Mouse (Mus musculus) MEL (cell line): ENCODE measurements around the gene Stk32b. TPM values are rescaled to one million over a fixed set of nuclear protein-coding genes. Genes with fewer than 3 reads are reported as not detected.

Experiments
- DNase-seq: peaks from one replicate; pipeline ENCODE4 v3.0.0; 2011; ENCODE audit warnings: low read depth, low spot score
- H3K27ac ChIP-seq: 2 replicates; pipeline ENCODE4 v1.5.1; 2012; ENCODE audit warnings: low read depth, mild to moderate bottlenecking, control low read depth, low read length, moderate library complexity; ENCODE audit not compliant: control insufficient read depth
- H3K27me3 ChIP-seq, 2 experiments: fragments of 150-350 bp in 1 of 2; sonication (generic) in 1 of 2; 2 replicates each; pipeline ENCODE4 v1.6.1; 2012; ENCODE audit warnings: low read length in 2 of 2, mild to moderate bottlenecking in 2 of 2, improper control_type of control experiment in 1 of 2, moderate library complexity in 1 of 2; ENCODE audit not compliant: insufficient read depth in 2 of 2, control insufficient read depth in 1 of 2
- H3K36me3 ChIP-seq, 2 experiments: 2 replicates each; pipeline ENCODE4 v1.6.1; 2012 to 2014; ENCODE audit warnings: low read length in 2 of 2, improper control_type of control experiment in 1 of 2, inconsistent platforms in 1 of 2, mild to moderate bottlenecking in 1 of 2; ENCODE audit not compliant: insufficient read depth in 2 of 2, control insufficient read depth in 1 of 2
- H3K4me1 ChIP-seq, 2 experiments: fragments of 150-350 bp in 1 of 2; sonication (generic) in 1 of 2; 2 replicates each; pipeline ENCODE4 v1.6.1; 2012; ENCODE audit warnings: low read length in 2 of 2, improper control_type of control experiment in 1 of 2, mild to moderate bottlenecking in 1 of 2; ENCODE audit not compliant: insufficient read depth in 2 of 2, control insufficient read depth in 1 of 2
- H3K4me3 ChIP-seq, 2 experiments: fragments of 150-350 bp in 1 of 2; sonication (generic) in 1 of 2; 2 replicates each; pipeline ENCODE4 v1.5.1; 2012; ENCODE audit warnings: low read depth in 2 of 2, low read length in 2 of 2, mild to moderate bottlenecking in 2 of 2, moderate library complexity in 2 of 2, control low read depth in 1 of 2, improper control_type of control experiment in 1 of 2; ENCODE audit not compliant: control insufficient read depth in 1 of 2, insufficient read depth in 1 of 2
- H3K79me2 ChIP-seq: 2 replicates; pipeline ENCODE4 v1.6.1; 2012; ENCODE audit warnings: mild to moderate bottlenecking, low read length, moderate library complexity; ENCODE audit not compliant: control insufficient read depth, poor library complexity, insufficient read depth
- H3K9ac ChIP-seq: 2 replicates; pipeline ENCODE4 v1.6.1; 2012; ENCODE audit warnings: low read depth, mild to moderate bottlenecking, control low read depth, low read length, moderate library complexity; ENCODE audit not compliant: control insufficient read depth, poor library complexity, severe bottlenecking
- H3K9me3 ChIP-seq: fragments of 150-350 bp; sonication (generic); replicated peaks from 2 replicates; pipeline ENCODE4 v1.6.1; 2012; ENCODE audit warnings: mild to moderate bottlenecking, low read length, improper control_type of control experiment, moderate library complexity; ENCODE audit not compliant: insufficient read depth
- BHLHE40 ChIP-seq: IDR thresholded peaks from 2 replicates; pipeline ENCODE4 v1.6.1; 2012; ENCODE audit warnings: low read depth, mild to moderate bottlenecking, inconsistent platforms, low read length, improper control_type of control experiment, borderline replicate concordance
- CHD1 ChIP-seq: IDR thresholded peaks from 2 replicates; pipeline ENCODE4 v1.6.1; 2012; ENCODE audit warnings: low read depth, mild to moderate bottlenecking, inconsistent platforms, low read length, improper control_type of control experiment
- E2F4 ChIP-seq: IDR thresholded peaks from 2 replicates; pipeline ENCODE4 v1.6.1; 2011; ENCODE audit warnings: low read depth, low read length, improper control_type of control experiment, borderline replicate concordance
- GABPA ChIP-seq: IDR thresholded peaks from 2 replicates; pipeline ENCODE4 v1.6.1; 2012; ENCODE audit warnings: low read depth, mild to moderate bottlenecking, inconsistent platforms, low read length, improper control_type of control experiment, moderate library complexity
- GATA1 ChIP-seq: IDR thresholded peaks from 2 replicates; pipeline ENCODE4 v1.6.1; 2011; ENCODE audit warnings: low read depth, low read length, improper control_type of control experiment
- HCFC1 ChIP-seq: IDR thresholded peaks from 2 replicates; pipeline ENCODE4 v1.6.1; 2012; ENCODE audit warnings: low read depth, mild to moderate bottlenecking, inconsistent platforms, low read length, improper control_type of control experiment, moderate library complexity
- JUND ChIP-seq: IDR thresholded peaks from 2 replicates; pipeline ENCODE4 v1.6.1; 2011; ENCODE audit warnings: low read depth, mild to moderate bottlenecking, improper control_type of control experiment, low read length
- KAT2A ChIP-seq: conservative IDR thresholded peaks from 2 replicates; pipeline ENCODE4 v1.6.1; 2012; ENCODE audit warnings: low read depth, low read length, improper control_type of control experiment, inconsistent platforms
- MAFK ChIP-seq: IDR thresholded peaks from 2 replicates; pipeline ENCODE4 v1.6.1; 2011; ENCODE audit warnings: low read depth, mild to moderate bottlenecking, low read length, improper control_type of control experiment, borderline replicate concordance
- MAZ ChIP-seq: IDR thresholded peaks from 2 replicates; pipeline ENCODE4 v1.6.1; 2012; ENCODE audit warnings: low read depth, mild to moderate bottlenecking, inconsistent platforms, low read length, improper control_type of control experiment
- MEF2A ChIP-seq: IDR thresholded peaks from 2 replicates; pipeline ENCODE4 v1.6.1; 2014; ENCODE audit warnings: low read depth, mild to moderate bottlenecking, inconsistent platforms, low read length, improper control_type of control experiment; ENCODE audit not compliant: poor library complexity, insufficient replicate concordance, severe bottlenecking; ENCODE audit errors: extremely low read depth
- MXI1 ChIP-seq: IDR thresholded peaks from 2 replicates; pipeline ENCODE4 v1.6.1; 2011; ENCODE audit warnings: mild to moderate bottlenecking, low read depth, low read length, improper control_type of control experiment
- MYB ChIP-seq: IDR thresholded peaks from 2 replicates; pipeline ENCODE4 v1.6.1; 2011; ENCODE audit warnings: mild to moderate bottlenecking, low read depth, low read length, improper control_type of control experiment
- MYC ChIP-seq: IDR thresholded peaks from 2 replicates; pipeline ENCODE4 v1.6.1; 2011; ENCODE audit warnings: low read depth, mild to moderate bottlenecking, low read length, improper control_type of control experiment, moderate library complexity
- POLR2A ChIP-seq, 2 experiments: IDR thresholded peaks; 2 replicates each; pipeline ENCODE4 v1.6.1; 2011 to 2012; ENCODE audit warnings: low read length in 2 of 2, mild to moderate bottlenecking in 2 of 2, control low read depth in 1 of 2, improper control_type of control experiment in 1 of 2, low read depth in 1 of 2, moderate library complexity in 1 of 2; ENCODE audit not compliant: control insufficient read depth in 1 of 2, insufficient read depth in 1 of 2, poor library complexity in 1 of 2
- POLR2AphosphoS2 ChIP-seq: IDR thresholded peaks from 2 replicates; pipeline ENCODE4 v1.6.1; 2011; ENCODE audit warnings: low read length, improper control_type of control experiment
- POLR2AphosphoS5 ChIP-seq: IDR thresholded peaks from 2 replicates; pipeline ENCODE4 v1.6.1; 2012; ENCODE audit warnings: low read depth, borderline replicate concordance, mild to moderate bottlenecking, inconsistent platforms, low read length, moderate library complexity, mixed read lengths
- RAD21 ChIP-seq: IDR thresholded peaks from 2 replicates; pipeline ENCODE4 v1.6.1; 2011; ENCODE audit warnings: mild to moderate bottlenecking, low read depth, low read length, improper control_type of control experiment
- RCOR1 ChIP-seq: IDR thresholded peaks from 2 replicates; pipeline ENCODE4 v1.6.1; 2012; ENCODE audit warnings: low read depth, mild to moderate bottlenecking, inconsistent platforms, low read length, improper control_type of control experiment
- TAL1 ChIP-seq: IDR thresholded peaks from 2 replicates; pipeline ENCODE4 v1.6.1; 2012; ENCODE audit warnings: mild to moderate bottlenecking, inconsistent platforms, low read length, moderate library complexity, mixed read lengths
- TCF12 ChIP-seq: IDR thresholded peaks from 2 replicates; pipeline ENCODE4 v1.6.1; 2014; ENCODE audit warnings: low read depth, mild to moderate bottlenecking, inconsistent platforms, low read length, improper control_type of control experiment, moderate library complexity
- UBTF ChIP-seq: IDR thresholded peaks from 2 replicates; pipeline ENCODE4 v1.6.1; 2012; ENCODE audit warnings: low read depth, mild to moderate bottlenecking, inconsistent platforms, low read length, improper control_type of control experiment, moderate library complexity, borderline replicate concordance; ENCODE audit not compliant: insufficient read depth
- USF1 ChIP-seq: IDR thresholded peaks from 2 replicates; pipeline ENCODE4 v1.6.1; 2014; ENCODE audit warnings: low read depth, mild to moderate bottlenecking, inconsistent platforms, low read length, improper control_type of control experiment, moderate library complexity
- ZC3H11A ChIP-seq: IDR thresholded peaks from 2 replicates; pipeline ENCODE4 v1.6.1; 2012; ENCODE audit warnings: low read depth, mild to moderate bottlenecking, inconsistent platforms, low read length, improper control_type of control experiment
- ZMIZ1 ChIP-seq: IDR thresholded peaks from 2 replicates; pipeline ENCODE4 v1.6.1; 2012; ENCODE audit warnings: low read depth, mild to moderate bottlenecking, inconsistent platforms, low read length, improper control_type of control experiment, moderate library complexity
- polyA plus RNA-seq, 2 experiments: library from polyadenylated mRNA; stranded (reverse) in 1 of 2; unstranded in 1 of 2; fragments of >175 nt in 1 of 2; fragments of >200 nt in 1 of 2; gene quantifications; 2 replicates each; pipeline versions ENCODE4 v1.2.1 to v1.2.4; 2012; ENCODE audit warnings: low replicate concordance in 2 of 2, low read depth in 1 of 2; ENCODE audit not compliant: insufficient read length in 2 of 2, insufficient read depth in 1 of 2, missing spikeins in 1 of 2
- total RNA-seq: library from RNA; depleted of rRNA; stranded (reverse); fragments of 300-350 nt; gene quantifications from 2 replicates; pipeline ENCODE4 v1.2.3, GENCODE M21; 2012

Gene Stk32b
- total and polyA plus RNA-seq, 3 experiments: not detected

GRCm38 (mm10) chr5:37762046-37762445 lies 45.1 kb upstream of the Stk32b start:
- H3K27ac ChIP-seq: no peak overlapping the region
- no peaks in the 10 kb centered on the region for H3K27me3 ChIP-seq
- H3K79me2 ChIP-seq: no peaks in the 10 kb centered on the region
- no peak overlapping the region for H3K4me3 ChIP-seq
- H3K9ac ChIP-seq: no peak overlapping the region
- no peaks in the 10 kb centered on the region for H3K9me3 ChIP-seq
- no peak for TF ChIP-seq JUND
- no peak for TF ChIP-seq TCF12
- no peak for TF ChIP-seq KAT2A
- TF ChIP-seq HCFC1: no peak
- no peak for TF ChIP-seq POLR2AphosphoS2
- TF ChIP-seq GATA1: no peak
- TF ChIP-seq TAL1: no peak
- TF ChIP-seq BHLHE40: no peak
- no peak for TF ChIP-seq RCOR1
- TF ChIP-seq GABPA: no peak
- TF ChIP-seq E2F4: no peak
- no peak for TF ChIP-seq MYC
- TF ChIP-seq RAD21: no peak
- no peak for TF ChIP-seq ZC3H11A
- no peak for TF ChIP-seq POLR2AphosphoS5
- TF ChIP-seq MYB: no peak
- no peak for TF ChIP-seq MAZ
- no peak for TF ChIP-seq USF1
- no peak for TF ChIP-seq MXI1
- no peaks in the 10 kb centered on the region for H3K4me1 ChIP-seq
- no peak for DNase-seq
- no peaks in the 10 kb centered on the region for H3K36me3 ChIP-seq

DNA sequence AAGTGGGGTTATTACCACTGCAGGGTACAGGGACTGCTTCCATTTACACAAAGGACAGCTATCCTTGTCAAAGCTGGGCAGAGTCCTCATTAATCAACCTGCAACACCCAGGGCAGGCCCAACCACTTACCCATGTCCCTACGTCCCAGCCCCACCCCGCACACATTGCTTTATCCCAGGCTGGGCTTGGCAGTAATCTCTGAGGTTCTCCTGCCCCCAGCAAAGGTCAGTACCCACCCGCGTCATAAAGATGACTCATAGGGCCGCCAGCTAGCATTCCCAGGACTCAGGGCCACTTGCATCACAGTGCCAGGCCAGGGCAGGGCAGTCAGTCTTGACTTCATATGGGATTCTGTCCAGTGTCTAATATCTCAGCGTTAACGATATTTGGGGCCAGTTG lies 36.4 kb upstream of the Stk32b start:
- no peak for TF ChIP-seq MEF2A
- TF ChIP-seq CHD1: no peak
- TF ChIP-seq TAL1: no peak
- TF ChIP-seq RCOR1: no peak
- no peak for TF ChIP-seq MAFK
- TF ChIP-seq RAD21: no peak
- TF ChIP-seq UBTF: no peak
- no peak for TF ChIP-seq POLR2AphosphoS5
- TF ChIP-seq GABPA: no peak
- TF ChIP-seq MYB: no peak
- TF ChIP-seq POLR2A (IDR thresholded peaks at IDR 0.05; ENCODE audit: control insufficient read depth in 1 of 2, insufficient read depth in 1 of 2, low read depth in 1 of 2, low read length in 2 of 2, poor library complexity in 1 of 2): no peak
- no peak for TF ChIP-seq E2F4
- TF ChIP-seq MXI1: no peak
- no peak for TF ChIP-seq TCF12
- TF ChIP-seq ZMIZ1: no peak
- no peak overlapping the region for H3K9ac ChIP-seq
- no peaks in the 10 kb centered on the region for H3K4me1 ChIP-seq
- H3K36me3 ChIP-seq: no peaks in the 10 kb centered on the region
- H3K9me3 ChIP-seq: no peaks in the 10 kb centered on the region
- no peak overlapping the region for H3K4me3 ChIP-seq
- no peaks in the 10 kb centered on the region for H3K27me3 ChIP-seq
- DNase-seq: no peak
- no peaks in the 10 kb centered on the region for H3K79me2 ChIP-seq
- no peak overlapping the region for H3K27ac ChIP-seq
